Mouse (Mus musculus) lung, adult 2 months (tissue): ENCODE results near the gene Tmppe. TPM values are rescaled to one million over a fixed set of nuclear protein-coding genes. Genes with fewer than 3 reads are reported as not detected.

Experiments used
- DNase-seq: peaks from one replicate; pipeline ENCODE4 v3.0.0; 2022
- H3K4me1 ChIP-seq: fragments of 200-500 bp; 2 replicates; pipeline ENCODE4 v1.6.1; 2011; ENCODE audit warnings: low read length; ENCODE audit not compliant: control insufficient read depth, insufficient read depth
- H3K4me3 ChIP-seq: fragments of 200-500 bp; replicated peaks from 2 replicates; pipeline ENCODE3; 2011; ENCODE audit warnings: low read depth, mild to moderate bottlenecking, control low read depth, low read length; ENCODE audit errors: extremely low read depth
- CTCF ChIP-seq: fragments of 200-500 bp; IDR thresholded peaks from 2 replicates; pipeline ENCODE4 v1.5.1; 2011; ENCODE audit warnings: mild to moderate bottlenecking, low read length, control low read depth; ENCODE audit not compliant: insufficient read depth
- POLR2A ChIP-seq: fragments of 200-500 bp; IDR thresholded peaks from 2 replicates; pipeline ENCODE4 v1.6.1; 2011; ENCODE audit warnings: low read depth, mild to moderate bottlenecking, control low read depth, low read length, borderline replicate concordance; ENCODE audit errors: extremely low read depth
- WGBS: fragments of 180-500 bp; shearing (Covaris S2); methylation state at CpG from one replicate; pipeline ENCODE4 v1.1.7; 2018; 5-methylcytosine and 5-hydroxymethylcytosine counted together
- polyA plus RNA-seq: library from polyadenylated mRNA; depleted of rRNA; stranded (reverse); fragments of >200 nt; gene quantifications from 2 replicates; pipeline ENCODE4 v1.2.3, GENCODE M21; 2012

Tmppe gene
- polyA plus RNA-seq, 1 experiment = 9.7 TPM

DNA sequence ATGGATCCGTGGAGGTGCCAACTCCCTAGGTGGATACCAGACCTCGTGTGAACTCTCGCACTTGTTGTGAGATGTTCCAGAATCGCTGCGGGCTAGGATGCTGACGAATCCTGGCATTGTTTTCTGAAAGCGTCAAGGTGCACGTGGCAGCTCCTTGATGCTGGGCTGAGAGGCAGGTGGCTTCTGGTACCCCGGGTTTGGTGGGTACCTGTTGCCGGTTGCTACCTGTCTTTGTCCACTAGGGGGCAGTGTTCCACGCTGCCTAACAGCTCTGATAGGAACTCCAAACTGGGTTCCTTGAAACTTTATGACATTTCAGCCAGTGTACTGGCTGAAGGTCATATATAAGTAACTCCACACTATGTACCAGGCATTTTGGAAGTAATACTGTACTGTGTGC, 14.8 kb downstream of the Tmppe start:
- Histone ChIP-seq H3K4me3 (no peak overlapping the region), H3K4me1 (no peaks in the 10 kb centered on the region)
- peak; percentile 37 for DNase-seq
- WGBS = 30% methylated on average over 11 of the region's 11 CpGs
- TF ChIP-seq POLR2A (no peak), CTCF (peak; percentile 77)

DNA sequence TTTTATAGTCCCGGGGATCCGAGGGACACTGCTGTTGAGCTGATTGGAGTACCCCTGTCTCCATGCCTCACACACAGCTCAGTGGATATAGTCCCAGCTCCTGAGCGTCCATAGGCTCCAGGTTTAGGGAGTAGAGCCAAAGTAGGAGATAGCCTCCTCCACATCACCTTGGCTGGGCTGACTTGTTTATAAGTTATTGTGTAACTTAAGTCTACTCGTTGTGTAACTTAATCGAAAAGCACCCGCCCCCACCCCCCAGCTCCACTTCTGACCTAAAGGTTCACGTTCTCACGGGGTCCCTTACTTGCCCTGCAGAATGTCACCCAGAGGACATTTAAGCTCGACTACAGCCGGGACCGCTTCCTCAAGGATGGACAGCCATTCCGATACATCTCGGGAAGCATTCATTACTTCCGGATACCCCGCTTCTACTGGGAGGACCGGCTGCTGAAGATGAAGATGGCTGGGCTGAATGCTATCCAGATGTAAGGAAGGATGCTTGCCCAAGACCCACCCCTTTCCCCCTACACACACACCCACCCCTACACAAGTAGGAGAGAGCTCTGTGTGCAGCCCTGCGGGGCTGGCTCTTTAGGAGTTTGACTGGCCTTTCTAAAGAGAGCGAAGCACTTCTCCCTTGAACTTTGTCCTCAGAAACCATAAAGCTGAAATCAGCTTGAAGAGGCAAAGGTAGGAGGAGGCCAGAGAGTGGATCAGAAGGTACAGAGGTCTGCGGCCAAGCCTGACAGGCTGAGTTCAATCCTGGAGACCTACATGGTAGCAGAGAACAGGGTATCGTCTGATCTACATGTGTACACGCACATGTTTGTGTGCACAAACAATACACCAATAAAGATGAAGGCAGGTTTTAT, 16.0 kb downstream of the Tmppe start:
- Histone ChIP-seq H3K4me3 (no peak overlapping the region), H3K4me1 (no peaks in the 10 kb centered on the region)
- no peak for DNase-seq
- TF ChIP-seq CTCF = no peak
- TF ChIP-seq POLR2A = no peak
- WGBS = 83% methylated on average over 21 of the region's 21 CpGs

DNA sequence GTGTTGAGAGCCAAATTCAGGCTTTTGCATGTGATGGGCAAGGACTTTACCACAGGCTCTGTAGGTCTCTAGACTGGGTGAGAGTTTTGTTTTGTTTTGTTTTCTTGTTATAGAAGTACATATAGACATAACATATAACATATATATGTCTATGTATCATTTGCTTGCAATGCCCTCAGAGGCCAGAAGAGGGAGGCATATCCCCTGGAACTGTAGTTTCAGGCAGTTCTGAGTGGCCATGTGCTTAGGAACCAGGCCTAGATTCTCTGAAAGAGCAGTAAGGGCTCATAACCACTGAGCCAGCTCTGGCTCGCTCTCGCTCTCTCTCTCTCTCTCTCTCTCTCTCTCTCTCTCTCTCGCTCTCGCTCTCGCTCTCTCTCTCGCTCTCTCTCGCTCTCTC, 17.3 kb downstream of the Tmppe start:
- Histone ChIP-seq H3K4me1 (no peaks in the 10 kb centered on the region), H3K4me3 (no peak overlapping the region)
- DNase-seq = peak; percentile 33
- 85% methylated on average over 7 of the region's 7 CpGs for WGBS
- no peak for TF ChIP-seq POLR2A
- TF ChIP-seq CTCF = peak; percentile 44

DNA sequence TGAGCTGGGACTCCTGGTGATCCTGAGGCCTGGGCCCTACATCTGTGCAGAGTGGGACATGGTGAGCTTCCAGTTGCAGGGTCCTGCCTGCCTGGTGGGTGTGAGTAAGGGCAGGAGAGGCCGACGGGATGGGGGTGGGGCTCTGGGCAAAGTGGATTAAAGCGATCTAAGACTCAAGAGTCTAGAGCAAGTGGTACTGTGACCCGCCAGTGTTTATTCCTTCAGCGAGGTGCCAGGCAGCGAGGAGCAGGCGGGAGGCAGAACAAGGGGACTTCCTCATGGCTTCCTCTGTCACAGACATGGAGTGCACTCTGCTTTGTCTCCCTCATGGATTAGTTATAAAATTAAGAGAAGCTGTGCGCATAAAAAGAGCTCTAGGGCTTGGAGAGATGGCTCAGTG, 19.5 kb downstream of the Tmppe start:
- TF ChIP-seq CTCF = no peak
- TF ChIP-seq POLR2A = no peak
- no peak overlapping the region for H3K4me3 ChIP-seq
- no peak for DNase-seq
- WGBS = 65% methylated on average over 8 of the region's 8 CpGs
- H3K4me1 ChIP-seq = no peaks in the 10 kb centered on the region

- Histone ChIP-seq H3K4me1 (no peaks in the 10 kb centered on the region), H3K4me3 (no peak overlapping the region)
- no peak for DNase-seq
- TF ChIP-seq CTCF = no peak
- TF ChIP-seq POLR2A = no peak
- WGBS = 76% methylated on average over 3 of the region's 3 CpGs
Measured at GRCm38 (mm10) chr9:114421045-114421444, 20.1 kb downstream of the Tmppe start.

DNA sequence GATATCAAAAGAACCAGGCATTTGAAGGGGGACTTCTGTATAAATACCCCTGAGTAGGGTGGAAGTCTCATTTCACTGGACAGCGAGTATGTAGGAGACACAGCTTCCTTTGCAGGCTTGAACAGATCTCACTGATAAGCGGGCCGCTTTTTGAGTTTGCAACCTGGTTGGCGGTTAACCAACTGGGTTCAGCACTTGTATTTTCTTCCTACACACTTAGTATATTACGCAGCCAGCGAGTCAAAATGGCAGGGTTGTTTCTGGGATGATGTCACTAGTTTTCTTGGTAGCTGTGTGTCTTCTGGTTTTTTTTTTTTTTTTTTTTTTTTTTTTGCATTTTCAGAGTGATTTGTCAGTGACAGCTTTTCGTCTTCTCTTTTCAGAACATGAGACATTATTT, 20.9 kb downstream of the Tmppe start:
- Histone ChIP-seq H3K4me3 (no peak overlapping the region), H3K4me1 (no peaks in the 10 kb centered on the region)
- 85% methylated on average over 7 of the region's 7 CpGs for WGBS
- TF ChIP-seq POLR2A = no peak
- TF ChIP-seq CTCF = no peak
- DNase-seq = no peak

DNA sequence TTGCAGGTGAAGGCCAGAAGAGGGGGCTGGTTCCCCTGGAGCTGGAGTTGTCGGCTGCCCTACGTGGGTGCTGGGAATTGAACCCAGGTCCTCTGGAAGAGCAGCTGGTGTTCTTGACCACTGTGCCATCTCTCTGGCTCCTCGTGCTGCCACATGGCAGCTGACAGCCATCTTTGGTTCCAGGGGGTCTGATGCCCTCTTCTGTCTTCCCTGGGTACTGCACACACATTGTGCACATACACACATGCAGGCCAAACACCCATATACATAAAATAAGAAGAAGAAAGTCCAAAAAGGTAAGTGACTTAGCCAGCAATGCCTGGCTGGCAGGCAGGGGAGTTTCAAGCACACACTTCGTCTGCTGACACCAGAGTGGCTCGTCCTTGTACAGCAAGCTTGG, 24.7 kb downstream of the Tmppe start:
- no peak for TF ChIP-seq POLR2A
- TF ChIP-seq CTCF = no peak
- Histone ChIP-seq H3K4me3 (no peak overlapping the region), H3K4me1 (no peaks in the 10 kb centered on the region)
- no peak for DNase-seq
- 93% methylated on average over 5 of the region's 5 CpGs for WGBS

GRCm38 (mm10) chr9:114426201-114426600, 25.3 kb downstream of the Tmppe start:
- Histone ChIP-seq H3K4me1 (no peaks in the 10 kb centered on the region), H3K4me3 (no peak overlapping the region)
- TF ChIP-seq POLR2A (no peak), CTCF (no peak)
- 82% methylated on average over 5 of the region's 5 CpGs for WGBS
- DNase-seq = no peak

- DNase-seq = no peak
- no peak overlapping the region for H3K4me3 ChIP-seq
- no peaks in the 10 kb centered on the region for H3K4me1 ChIP-seq
- 84% methylated on average over 8 of the region's 8 CpGs for WGBS
- TF ChIP-seq POLR2A = no peak
- no peak for TF ChIP-seq CTCF
Measured at GRCm38 (mm10) chr9:114427425-114427824, 26.5 kb downstream of the Tmppe start.
